Comparison of ENCODE assay signal across 23 mouse cellular contexts in the genomic region with DNA sequence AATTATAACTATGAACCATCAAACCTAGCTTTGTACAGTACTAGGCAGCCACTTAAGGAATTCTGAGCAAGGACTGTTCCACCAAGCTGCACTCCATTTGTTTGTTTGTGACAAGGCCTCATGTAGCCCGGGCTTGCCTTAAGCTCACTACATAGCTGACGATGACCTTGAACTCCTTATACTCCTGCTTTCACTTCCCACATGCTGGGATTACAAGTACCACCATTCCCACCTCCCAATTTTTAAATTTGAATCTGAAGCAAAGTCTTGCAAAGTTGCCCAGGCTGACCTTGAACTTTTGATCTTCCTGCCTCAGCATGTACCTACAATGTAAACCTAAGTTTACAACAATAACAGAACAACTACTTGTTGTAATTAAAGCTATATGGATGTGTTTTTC. TPM values are rescaled to one million over a fixed set of nuclear protein-coding genes. Genes with fewer than 3 reads are reported as not detected.
DNase-seq lines count a peak whose midpoint lies in the region; ATAC-seq and TF ChIP-seq lines count a peak whose summit lies in the region.
"Had no signal": no experiment of that assay in that cellular context is flagged by ENCODE, and none has a peak within 500 bp of the region (broad histone marks: within the 10 kb centered on the region; RNA-seq: fewer than 3 reads in every experiment).

No protein-coding gene starts in this region.

- no peak for TF ChIP-seq POLR2A in ES-Bruce4 (IDR thresholded peaks at IDR 0.05; ENCODE audit: insufficient read depth, low read length)

- H3K27me3 ChIP-seq in heart, embryonic 15.5 days, result no peaks in the 10 kb centered on the region
- H3K27me3 ChIP-seq in ES-Bruce4 (ENCODE audit: control insufficient read depth, insufficient read depth, low read length, poor library complexity, severe bottlenecking), result no peaks in the 10 kb centered on the region
- H3K27me3 ChIP-seq: heart, embryonic 13.5 days; hindbrain, embryonic 12.5 days; hindbrain, embryonic 15.5 days; kidney, embryonic 15.5 days had no signal

- 95% methylated on average over 2 of the region's 2 CpGs for WGBS in heart, embryonic 15.5 days

- no peaks in the 10 kb centered on the region for H3K36me3 ChIP-seq in heart, embryonic 15.5 days
- no peaks in the 10 kb centered on the region for H3K36me3 ChIP-seq in ES-Bruce4 (ENCODE audit: control insufficient read depth, insufficient read depth, low read length, poor library complexity, severe bottlenecking)
- H3K36me3 ChIP-seq: heart, embryonic 13.5 days; hindbrain, embryonic 12.5 days; hindbrain, embryonic 15.5 days; kidney, embryonic 15.5 days had no signal

- H3K9ac ChIP-seq in heart, embryonic 15.5 days, result no peak overlapping the region
- H3K9ac ChIP-seq in ES-Bruce4 (ENCODE audit: low read depth, poor library complexity, severe bottlenecking), result no peak overlapping the region
- H3K9ac ChIP-seq: forebrain, postnatal 0 days; heart, embryonic 13.5 days; hindbrain, embryonic 12.5 days; hindbrain, embryonic 15.5 days; kidney, embryonic 15.5 days had no signal

- no peak for TF ChIP-seq EP300 in ES-Bruce4 (IDR thresholded peaks at IDR 0.05; ENCODE audit: insufficient read depth, low read depth, low read length)

- H3K4me3 ChIP-seq in gastrocnemius, adult 2 months, result no peak overlapping the region
- no peak overlapping the region for H3K4me3 ChIP-seq in heart, embryonic 15.5 days
- no peak overlapping the region for H3K4me3 ChIP-seq in ES-Bruce4 (ENCODE audit: low read depth, low read length)
- H3K4me3 ChIP-seq: heart, embryonic 13.5 days; hindbrain, embryonic 12.5 days; hindbrain, embryonic 15.5 days; kidney, embryonic 15.5 days had no signal

- no peak overlapping the region for H3K4me2 ChIP-seq in heart, embryonic 15.5 days
- H3K4me2 ChIP-seq: heart, embryonic 13.5 days; hindbrain, embryonic 12.5 days; hindbrain, embryonic 15.5 days; kidney, embryonic 15.5 days had no signal

- H3K9me3 ChIP-seq in heart, embryonic 15.5 days (replicated peaks), result no peaks in the 10 kb centered on the region
- H3K9me3 ChIP-seq in ES-Bruce4 (replicated peaks; ENCODE audit: control insufficient read depth, insufficient read depth, low read length, poor library complexity, severe bottlenecking), result no peaks in the 10 kb centered on the region
- H3K9me3 ChIP-seq: heart, embryonic 13.5 days; hindbrain, embryonic 12.5 days; hindbrain, embryonic 15.5 days; kidney, embryonic 15.5 days had no signal

- peaks cover 26% of the 10 kb centered on the region for H3K4me1 ChIP-seq in heart, embryonic 15.5 days (replicated peaks)
- no peaks in the 10 kb centered on the region for H3K4me1 ChIP-seq in ES-Bruce4 (ENCODE audit: control insufficient read depth, insufficient read depth, low read length)
- H3K4me1 ChIP-seq: hindbrain, embryonic 12.5 days had no signal

- peak overlapping the region; percentile 85 for H3K27ac ChIP-seq in gastrocnemius, adult 2 months
- H3K27ac ChIP-seq in heart, embryonic 15.5 days, result 0 out of 2 replicates have a peak overlapping the region, but pooled peaks have one; percentile 47
- peak overlapping the region; percentile 66 for H3K27ac ChIP-seq in ES-Bruce4 (ENCODE audit: insufficient read depth, low read length)
- H3K27ac ChIP-seq: hindbrain, embryonic 12.5 days; hindbrain, embryonic 15.5 days; kidney, embryonic 15.5 days had no signal

- intact Hi-C loops in gastrocnemius, adult 2 months (cut with DNase I), result loop anchor here (2.0 to 5.0 kb wide), 3 partner anchors 202 to 465 kb away; a partner anchor contains a TSS

- ATAC-seq in heart, embryonic 15.5 days (replicated peaks; ENCODE audit: insufficient number of reproducible peaks, insufficient read depth, low FRiP score, low read depth), result no peak
- no peak for ATAC-seq in cerebellum, adult (ENCODE audit: insufficient number of reproducible peaks, low FRiP score, low TSS enrichment)
- ATAC-seq: activated CD4-positive, CD25-positive, alpha-beta regulatory T cell, adult 4 months; forebrain, postnatal 0 days; intestine, postnatal 0 days had no signal

- no peak for TF ChIP-seq CTCF in gastrocnemius, adult 2 months (IDR thresholded peaks at IDR 0.05)
- no peak for TF ChIP-seq CTCF in ES-Bruce4 (IDR thresholded peaks at IDR 0.05; ENCODE audit: low read depth, low read length)

- DNase-seq in gastrocnemius, adult 2 months, result no peak
- DNase-seq in gastrocnemius, postnatal 25 days, result no peak
- no peak for DNase-seq in heart, postnatal 4 days
- peak; percentile 98 for DNase-seq in R1 (ENCODE audit: low read depth, low spot score)
- DNase-seq in retina, embryonic 14.5 days (ENCODE audit: low spot score), result no peak
- DNase-seq: adrenal gland, adult 8-10 months; adrenal gland, postnatal 25 days; cerebellum, adult 18-20 months; cerebellum, adult 9-10 months; cerebellum, postnatal 14 days; forebrain, postnatal 0 days; gastrocnemius, postnatal 36 days; heart, postnatal 14 days; kidney, adult 2 months had no signal

RNA-seq across cellular contexts. Expression of a gene that starts 20.2 kb away (rescaled TPM):
- total RNA-seq in gastrocnemius, adult 2 months (2021), result 10 to 100 TPM; 18.5 to 52.7 TPM
- 10 to 100 TPM; 15.4 to 29.7 TPM for total RNA-seq in gastrocnemius, postnatal 25 days (2021)
- 36.7 and 40.2 TPM in 2 replicates for polyA plus RNA-seq in heart, embryonic 15.5 days (2015; fragmentation: Nextera tagmentation; extraction: Ambion mirVana)
- 10 to 100 TPM; 29.3 to 31.2 TPM for total RNA-seq in heart, postnatal 4 days (2021)
- 16.2 and 19.9 TPM in 2 replicates for polyA plus RNA-seq in ES-Bruce4 (2011; ENCODE audit: insufficient read depth, insufficient read length, low read depth, missing spikeins)

RNA-seq across cellular contexts. Expression of a gene that starts 20.3 kb away (rescaled TPM):
- 1 to 10 TPM; 2.7 to 3.1 TPM for total RNA-seq in gastrocnemius, adult 2 months (2021)
- total RNA-seq in gastrocnemius, postnatal 25 days (2021), result 1 to 10 TPM; 2.0 to 2.6 TPM
- 20.0 and 20.4 TPM in 2 replicates for polyA plus RNA-seq in heart, embryonic 15.5 days (2015; fragmentation: Nextera tagmentation; extraction: Ambion mirVana)
- total RNA-seq in heart, postnatal 4 days (2021), result 10 to 100 TPM in 1 of 2 experiments, 1 to 10 TPM in 1; 8.7 to 10.1 TPM
- polyA plus RNA-seq in ES-Bruce4 (2011; ENCODE audit: insufficient read depth, insufficient read length, low read depth, missing spikeins), result 42.6 and 44.9 TPM in 2 replicates
